Mouse (Mus musculus) embryonic facial prominence, embryonic 14.5 days (tissue): Measurements from ENCODE around the gene Rnf123. TPM values are rescaled to one million over a fixed set of nuclear protein-coding genes. Genes with fewer than 3 reads are reported as not detected.

ENCODE experiments used
- ATAC-seq: fragments of 200-750 bp; cut with Nextera tagmentation; 2 replicates; pipeline ENCODE4 v1.8.0; 2017; ENCODE audit warnings: low read depth, moderate number of reproducible peaks, moderate TSS enrichment
- DNase-seq: peaks from one replicate; pipeline ENCODE4 v3.0.0-alpha.2; 2015; ENCODE audit warnings: low spot score
- H3K27ac ChIP-seq: fragments of 300-500 bp; sonication (generic); replicated peaks from 2 replicates; pipeline ENCODE4 v1.5.1; 2014; ENCODE audit warnings: low read depth, mild to moderate bottlenecking, low read length, moderate library complexity
- H3K27me3 ChIP-seq: fragments of 300-500 bp; sonication (generic); replicated peaks from 2 replicates; pipeline ENCODE4 v1.6.1; 2014; ENCODE audit warnings: low read length; ENCODE audit not compliant: control insufficient read depth, insufficient read depth
- H3K36me3 ChIP-seq: fragments of 300-500 bp; sonication (generic); 2 replicates; pipeline ENCODE4 v1.6.1; 2014; ENCODE audit warnings: low read length, mixed read lengths; ENCODE audit not compliant: control insufficient read depth, insufficient read depth
- H3K4me1 ChIP-seq: fragments of 300-500 bp; sonication (generic); 2 replicates; pipeline ENCODE4 v1.6.1; 2014; ENCODE audit warnings: antibody characterized with exemption, low read length; ENCODE audit not compliant: control insufficient read depth, insufficient read depth
- H3K4me2 ChIP-seq: fragments of 300-500 bp; sonication (generic); 2 replicates; pipeline ENCODE4 v1.6.1; 2014; ENCODE audit warnings: low read depth, mild to moderate bottlenecking, low read length, moderate library complexity, mixed read lengths
- H3K4me3 ChIP-seq: fragments of 300-500 bp; sonication (generic); 2 replicates; pipeline ENCODE4 v1.5.1; 2014; ENCODE audit warnings: low read depth, mild to moderate bottlenecking, low read length
- H3K9ac ChIP-seq: fragments of 300-500 bp; sonication (generic); 2 replicates; pipeline ENCODE4 v1.6.1; 2014; ENCODE audit warnings: low read depth, mild to moderate bottlenecking, low read length, moderate library complexity, mixed read lengths
- H3K9me3 ChIP-seq: fragments of 300-500 bp; sonication (generic); 2 replicates; pipeline ENCODE4 v1.6.1; 2016; ENCODE audit warnings: low read length; ENCODE audit not compliant: control insufficient read depth
- WGBS: fragments of 180-500 bp; shearing (Covaris S2); extraction: QIAGEN DNeasy Blood & Tissue Kit; methylation state at CpG from one replicate; pipeline ENCODE4 v1.1.7; 2014; 5-methylcytosine and 5-hydroxymethylcytosine counted together
- polyA plus RNA-seq: library from polyadenylated mRNA; unstranded; fragments of >200 nt; fragmentation: Nextera tagmentation; extraction: Ambion mirVana; gene quantifications from 2 replicates; pipeline ENCODE4 v1.2.1, GENCODE M21; 2014

Gene Rnf123
- polyA plus RNA-seq, 1 experiment from 2014 or later, result 22.9 TPM

- 90% methylated on average over 22 of the region's 22 CpGs for whole genome bisulfite sequencing
- Histone ChIP-seq H3K36me3 (peaks cover 81% of the 10 kb centered on the region), H3K4me3 (no peak overlapping the region), H3K27ac (no peak overlapping the region), H3K4me2 (no peak overlapping the region), H3K4me1 (0 out of 2 replicates have a peak, but pooled peaks cover 4% of the 10 kb centered on the region), H3K9ac (no peak overlapping the region), H3K27me3 (no peaks in the 10 kb centered on the region), H3K9me3 (no peaks in the 10 kb centered on the region)
- ATAC-seq (no peak), DNase-seq (no peak)
These were observed 28.7 kb downstream of the Rnf123 start for GRCm38 (mm10) chr9:108054331-108055040.

- no peaks in the 10 kb centered on the region for H3K9me3 ChIP-seq
- 0 out of 2 replicates have a peak overlapping the region, but pooled peaks have one; percentile 46 for H3K4me2 ChIP-seq
- ATAC-seq, result no peak
- WGBS, result 87% methylated on average over 15 of the region's 15 CpGs
- H3K27me3 ChIP-seq, result no peaks in the 10 kb centered on the region
- no peak for DNase-seq
- H3K4me1 ChIP-seq, result 0 out of 2 replicates have a peak, but pooled peaks cover 4% of the 10 kb centered on the region
- peak overlapping the region; percentile 62 for H3K27ac ChIP-seq
- H3K4me3 ChIP-seq, result no peak overlapping the region
- H3K9ac ChIP-seq, result 0 out of 2 replicates have a peak overlapping the region, but pooled peaks have one; percentile 51
- H3K36me3 ChIP-seq, result peaks cover 73% of the 10 kb centered on the region
These were observed 29.4 kb downstream of the Rnf123 start for GRCm38 (mm10) chr9:108053665-108054225.

GRCm38 (mm10) chr9:108052885-108053664 is 30.1 kb downstream of the Rnf123 start, which contains the start of gene Amigo3:
Amigo3 (plus strand) TSS chr9:108053159.
- Histone ChIP-seq H3K4me3 (0 out of 2 replicates have a peak within 1 kb of the TSS, but pooled peaks have one; percentile 19), H3K27ac (peak within 1 kb of the TSS; percentile 62), H3K4me2 (peak within 1 kb of the TSS; percentile 46), H3K9me3 (no peaks in the 10 kb centered on the region), H3K4me1 (0 out of 2 replicates have a peak, but pooled peaks cover 10% of the 10 kb centered on the region), H3K9ac (peak within 1 kb of the TSS; percentile 51; the same call in 1 of the 2 replicates), H3K36me3 (peaks cover 66% of the 10 kb centered on the region), H3K27me3 (no peaks in the 10 kb centered on the region)
- 55% methylated on average over 20 of the region's 20 CpGs for WGBS
- peak; percentile 98 for DNase-seq
- ATAC-seq, result peak; percentile 54

- Histone ChIP-seq H3K36me3 (peaks cover 64% of the 10 kb centered on the region), H3K27ac (no peak overlapping the region; the same call in 1 of the 2 replicates)
These were observed 30.7 kb downstream of the Rnf123 start for GRCm38 (mm10) chr9:108052411-108052810.

GRCm38 (mm10) chr9:108051931-108052220 is 31.3 kb downstream of the Rnf123 start:
- Histone ChIP-seq H3K4me3 (no peak overlapping the region), H3K9me3 (no peaks in the 10 kb centered on the region), H3K9ac (no peak overlapping the region), H3K4me2 (no peak overlapping the region), H3K27me3 (no peaks in the 10 kb centered on the region), H3K36me3 (peaks cover 65% of the 10 kb centered on the region), H3K4me1 (0 out of 2 replicates have a peak, but pooled peaks cover 11% of the 10 kb centered on the region), H3K27ac (no peak overlapping the region)
- WGBS, result 80% methylated on average over 4 of the region's 4 CpGs
- ATAC-seq, result no peak
- no peak for DNase-seq

More at GRCm38 (mm10) chr9:108052411-108052810, 30.7 kb downstream of the Rnf123 start:
- H3K4me2 ChIP-seq, result no peak overlapping the region
- 71% methylated on average over 7 of the region's 7 CpGs for WGBS
- no peak overlapping the region for H3K4me3 ChIP-seq
- no peak for ATAC-seq
- DNase-seq, result no peak
- H3K4me1 ChIP-seq, result 0 out of 2 replicates have a peak, but pooled peaks cover 11% of the 10 kb centered on the region
- H3K27me3 ChIP-seq, result no peaks in the 10 kb centered on the region
- no peak overlapping the region for H3K9ac ChIP-seq
- no peaks in the 10 kb centered on the region for H3K9me3 ChIP-seq

- Histone ChIP-seq H3K27me3 (no peaks in the 10 kb centered on the region), H3K36me3 (peaks cover 65% of the 10 kb centered on the region), H3K4me3 (no peak overlapping the region), H3K4me1 (0 out of 2 replicates have a peak, but pooled peaks cover 11% of the 10 kb centered on the region), H3K9me3 (no peaks in the 10 kb centered on the region), H3K9ac (no peak overlapping the region), H3K27ac (no peak overlapping the region), H3K4me2 (no peak overlapping the region)
- WGBS, result 96% methylated on average over 15 of the region's 15 CpGs
- ATAC-seq (no peak), DNase-seq (no peak)
These were observed 31.8 kb downstream of the Rnf123 start for GRCm38 (mm10) chr9:108051184-108051930.

GRCm38 (mm10) chr9:108049561-108050251 is 33.4 kb downstream of the Rnf123 start:
- DNase-seq, result no peak
- Histone ChIP-seq H3K36me3 (peaks cover 66% of the 10 kb centered on the region), H3K27ac (peak overlapping the region; percentile 86), H3K9ac (peak overlapping the region; percentile 89), H3K9me3 (no peaks in the 10 kb centered on the region), H3K4me3 (peak overlapping the region; percentile 80), H3K27me3 (no peaks in the 10 kb centered on the region), H3K4me2 (peak overlapping the region; percentile 66), H3K4me1 (0 out of 2 replicates have a peak, but pooled peaks cover 11% of the 10 kb centered on the region)
- ATAC-seq, result no peak
- 44% methylated on average over 15 of the region's 15 CpGs for WGBS
